Mouse (Mus musculus) left cerebral cortex, adult 2 months (tissue): Measurements from ENCODE around the gene Fcho1. TPM values are rescaled to one million over a fixed set of nuclear protein-coding genes. Genes with fewer than 3 reads are reported as not detected.

Experiments used
- DNase-seq, 2 experiments: peaks; one replicate each; pipeline ENCODE4 v3.0.0; 2021 to 2022; ENCODE audit warnings: low spot score in 2 of 2, mixed read lengths in 1 of 2; ENCODE audit errors: extremely low spot score in 1 of 2
- H3K27ac ChIP-seq: fragments of 200-600 bp; 2 replicates; pipeline ENCODE4 v1.8.1; 2022
- H3K4me3 ChIP-seq: fragments of 200-600 bp; 2 replicates; pipeline ENCODE4 v1.8.1; 2022
- CTCF ChIP-seq: fragments of 200-600 bp; IDR thresholded peaks from 2 replicates; pipeline ENCODE4 v1.8.1; 2022; ENCODE audit warnings: antibody characterized with exemption, mild to moderate bottlenecking, moderate library complexity
- intact Hi-C: fragments of 180-260 bp; cut with DNase I; formaldehyde crosslinking; loops from one replicate; pipeline ENCODE4 v1.15.1; 2025
- total RNA-seq, 2 experiments: library from RNA; stranded (reverse); gene quantifications; 2 replicates each; pipeline ENCODE4 v1.2.3; 2021

Gene Fcho1
- total RNA-seq, 2 experiments from 2014 or later: 184 TPM

GRCm38 (mm10) chr8:71670621-71671548 is 54.6 kb downstream of the Fcho1 start:
- no peak for TF ChIP-seq CTCF
- Histone ChIP-seq H3K4me3 (peak overlapping the region; percentile 67), H3K27ac (peak overlapping the region; percentile 96)
- intact Hi-C loops: loop anchor here (1.0 to 10.0 kb wide), 3 partner anchors 50 to 464 kb away; partner anchors contain the start of genes Fcho1 and Tpm4
- peak; percentile 71 to 78 for DNase-seq

DNA sequence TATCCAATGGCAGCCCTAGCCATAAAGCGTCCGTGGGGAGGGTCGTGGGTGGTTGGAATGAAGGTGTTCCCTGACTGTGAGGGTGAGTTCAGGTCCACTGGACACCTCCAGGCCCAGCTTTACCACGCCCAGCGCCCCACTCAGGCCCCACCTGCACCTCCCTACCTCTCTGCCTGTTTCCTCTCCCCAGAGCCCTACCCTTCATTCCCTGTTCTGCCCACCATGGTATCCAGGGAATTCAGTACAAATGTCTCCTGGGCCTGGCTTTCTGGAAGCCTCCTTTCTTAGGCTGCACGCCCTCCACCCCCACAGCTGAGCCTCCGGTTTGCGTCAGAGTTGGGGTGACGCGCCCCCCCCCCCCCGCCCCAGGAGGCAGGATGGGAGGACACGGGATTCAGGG is 55.3 kb downstream of the Fcho1 start:
- intact Hi-C loops: loop anchor here (2.0 to 10.0 kb wide), 2 partner anchors 51 to 465 kb away; partner anchors contain the start of gene Tpm4
- peak overlapping the region; percentile 96 for H3K27ac ChIP-seq
- no peak for TF ChIP-seq CTCF
- peak in 1 of 2 experiments; percentile 56 for DNase-seq
- H3K4me3 ChIP-seq: peak overlapping the region; percentile 67

DNA sequence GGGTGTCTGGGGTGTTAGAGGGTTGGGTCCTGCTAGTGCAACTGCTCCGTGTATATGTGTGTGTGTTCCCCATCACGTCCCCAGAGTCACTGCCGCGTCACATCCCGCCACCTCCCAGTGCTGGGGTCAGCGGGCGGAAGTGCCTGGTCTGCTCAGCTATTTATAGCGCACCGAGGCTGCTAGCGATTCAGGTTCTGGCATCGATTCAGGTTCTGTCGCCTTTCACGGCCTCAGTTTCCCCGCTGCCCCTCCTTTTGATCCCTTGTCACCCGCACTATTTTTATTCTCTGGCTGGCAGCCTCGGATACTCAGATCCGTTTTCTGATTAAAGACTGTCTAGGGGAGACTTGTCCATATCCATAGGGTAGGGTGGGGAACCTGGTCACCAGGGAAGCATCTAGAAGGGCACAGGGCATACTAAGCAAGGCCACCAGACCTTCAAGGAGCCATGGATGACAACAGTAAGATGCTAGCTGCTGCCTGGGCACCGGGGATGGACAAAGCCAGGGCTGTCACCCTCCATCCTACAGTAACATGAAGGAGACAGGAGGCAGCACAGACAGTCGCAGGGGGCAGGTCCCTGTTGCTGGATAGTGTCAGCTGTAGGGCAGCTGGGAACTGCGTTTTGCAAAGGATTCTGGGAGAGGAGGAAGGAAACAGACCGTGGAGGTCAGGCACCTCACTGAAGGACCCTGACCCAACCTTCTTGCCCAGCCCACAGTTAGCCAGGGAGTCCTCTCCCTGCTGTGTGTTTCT is 57.1 kb downstream of the Fcho1 start:
- intact Hi-C loops: no loop called here
- Histone ChIP-seq H3K4me3 (peak overlapping the region; percentile 36), H3K27ac (peak overlapping the region; percentile 78)
- TF ChIP-seq CTCF: no peak
- peak; percentile 46 for DNase-seq

- TF ChIP-seq CTCF: no peak
- H3K4me3 ChIP-seq: no peak overlapping the region
- no peak overlapping the region for H3K27ac ChIP-seq
- intact Hi-C loops: no loop called here
- no peak for DNase-seq
Measured at GRCm38 (mm10) chr8:71667256-71667655, 58.3 kb downstream of the Fcho1 start.

DNA sequence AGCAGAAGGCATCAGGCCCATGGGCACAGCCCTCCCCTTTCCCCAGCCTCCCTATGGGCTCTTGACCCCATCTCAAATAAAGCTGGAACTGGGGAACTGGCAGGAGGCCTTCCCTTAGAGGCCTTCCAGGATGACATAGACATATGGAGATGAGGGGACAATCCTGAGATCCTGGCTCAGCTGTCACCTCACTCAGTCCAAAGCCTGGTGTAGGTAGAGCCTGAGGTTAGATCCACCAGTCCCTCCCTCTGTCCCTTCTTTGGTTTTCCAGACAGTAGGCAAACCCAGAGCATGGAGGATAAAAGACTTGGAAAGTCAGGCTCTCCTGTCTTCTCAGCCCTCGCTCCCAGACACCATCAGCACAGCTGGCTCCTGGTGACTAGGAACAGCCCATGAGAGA is 58.7 kb downstream of the Fcho1 start:
- intact Hi-C loops: no loop called here
- TF ChIP-seq CTCF: no peak
- Histone ChIP-seq H3K4me3 (no peak overlapping the region), H3K27ac (no peak overlapping the region)
- DNase-seq: no peak

GRCm38 (mm10) chr8:71665331-71666130 is 60.0 kb downstream of the Fcho1 start:
- no peak for TF ChIP-seq CTCF
- no peak for DNase-seq
- H3K27ac ChIP-seq: no peak overlapping the region
- no peak overlapping the region for H3K4me3 ChIP-seq
- intact Hi-C loops: no loop called here

DNA sequence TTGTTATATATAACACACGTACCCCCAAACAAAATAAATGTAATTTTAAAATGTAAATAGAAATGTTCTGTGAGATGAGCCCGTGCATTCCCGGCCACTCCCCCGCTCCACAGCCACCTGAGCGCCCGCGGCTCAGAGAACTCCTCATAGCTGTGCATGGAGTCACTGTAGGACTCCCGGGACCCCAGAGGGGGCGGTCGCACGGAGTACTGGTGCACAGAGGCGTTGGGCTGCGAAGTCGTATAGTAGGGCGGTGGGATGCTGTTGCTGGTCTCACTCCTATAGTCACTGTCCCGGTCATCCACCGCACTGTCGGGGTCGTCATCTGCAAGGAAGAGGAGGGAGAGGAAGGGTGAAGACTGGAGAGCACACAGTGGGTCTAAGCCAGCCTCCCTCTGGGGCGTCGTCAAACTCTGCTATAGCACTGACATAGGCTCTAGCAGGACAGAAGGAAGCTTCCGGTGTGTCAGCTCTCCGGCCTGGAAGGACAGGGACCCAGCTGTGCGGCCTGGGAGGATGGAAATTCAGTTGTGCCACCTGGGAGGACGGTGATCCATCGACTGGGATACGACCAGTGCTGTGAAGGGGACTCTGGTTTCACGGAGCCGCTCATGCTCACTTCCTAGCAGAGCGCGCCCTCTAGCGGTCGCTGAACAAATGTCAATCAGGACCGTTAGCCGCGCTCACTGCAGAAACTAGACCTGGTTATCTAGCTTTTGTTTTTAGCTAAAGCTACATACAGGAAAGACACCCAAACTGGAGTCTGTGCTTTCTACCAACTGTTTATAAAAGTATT is 65.0 kb downstream of the Fcho1 start:
- DNase-seq: peak; percentile 84 to 87
- peak; percentile 97 for TF ChIP-seq CTCF
- Histone ChIP-seq H3K4me3 (no peak overlapping the region), H3K27ac (no peak overlapping the region)
- intact Hi-C loops: loop anchor here (1.0 kb wide), 1 partner anchor 99 kb away; no protein-coding TSS in a partner anchor

DNA sequence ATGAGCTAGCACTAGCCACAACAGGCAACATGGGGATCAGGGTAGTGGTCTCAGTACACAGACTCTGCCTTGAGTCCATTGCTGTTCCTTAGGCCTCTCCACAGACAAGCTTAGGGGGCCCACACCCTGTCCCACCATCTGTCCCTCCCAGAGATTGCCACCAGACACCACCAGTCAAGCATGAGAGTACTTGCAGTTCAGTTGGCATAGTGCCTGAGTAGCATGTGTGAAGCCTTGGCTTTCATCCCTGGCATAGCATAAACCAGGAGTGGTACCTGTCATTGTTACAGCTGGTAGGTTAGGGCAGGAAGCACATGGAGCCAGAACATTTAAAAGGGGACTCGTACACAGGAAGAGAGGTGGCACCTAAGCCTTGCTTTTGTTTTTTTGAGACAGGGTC is 65.8 kb downstream of the Fcho1 start:
- intact Hi-C loops: loop anchor here (1.0 kb wide), 1 partner anchor 98 kb away; no protein-coding TSS in a partner anchor
- no peak for TF ChIP-seq CTCF
- DNase-seq: no peak
- Histone ChIP-seq H3K27ac (no peak overlapping the region), H3K4me3 (no peak overlapping the region)

- no peak for DNase-seq
- intact Hi-C loops: no loop called here
- H3K4me3 ChIP-seq: no peak overlapping the region
- no peak for TF ChIP-seq CTCF
- H3K27ac ChIP-seq: no peak overlapping the region
Measured at GRCm38 (mm10) chr8:71658515-71659049, 66.9 kb downstream of the Fcho1 start.

Other genes with a start within 250 kb of the Fcho1 start
- gene Ano8, start 239.8 kb downstream of the Fcho1 start, total RNA-seq: 10 to 100 TPM; 62.5 to 64.0 TPM
- gene Gtpbp3, start 237.6 kb downstream of the Fcho1 start, total RNA-seq: 10 to 100 TPM; 33.0 to 37.4 TPM
- gene Plvap, start 214.0 kb downstream of the Fcho1 start, total RNA-seq: 1 to 10 TPM; 8.5 to 9.1 TPM
- gene Ccdc194, start 200.0 kb downstream of the Fcho1 start, total RNA-seq: not detected
- gene Bst2, start 188.3 kb downstream of the Fcho1 start, total RNA-seq: 1 to 10 TPM; 3.5 to 4.0 TPM
- gene Mvb12a, start 182.8 kb downstream of the Fcho1 start, total RNA-seq: 10 to 100 TPM; 37.2 to 37.6 TPM
- gene Tmem221, start 166.8 kb downstream of the Fcho1 start, total RNA-seq: not detected
- under 1 TPM in 1 of 2 experiments, not detected in 1; 0.11 TPM for gene Nxnl1, start 159.1 kb downstream of the Fcho1 start, total RNA-seq
- gene Slc27a1, start 156.8 kb downstream of the Fcho1 start, total RNA-seq: 100 to 1,000 TPM; 108 to 109 TPM
- 10 to 100 TPM; 29.1 to 33.0 TPM for gene Pgls, start 133.5 kb downstream of the Fcho1 start, total RNA-seq
- 1 to 10 TPM; 3.1 to 4.0 TPM for gene Fam129c, start 128.1 kb downstream of the Fcho1 start, total RNA-seq
- gene Colgalt1, start 114.7 kb downstream of the Fcho1 start, total RNA-seq: 10 to 100 TPM; 47.2 to 50.9 TPM
- 100 to 1,000 TPM; 313 to 351 TPM for gene Unc13a, start 54.0 kb downstream of the Fcho1 start, total RNA-seq
- gene Jak3, start 49.4 kb downstream of the Fcho1 start, total RNA-seq: 1 to 10 TPM; 5.5 to 5.8 TPM
- gene Insl3, start 36.5 kb downstream of the Fcho1 start, total RNA-seq: 1 to 10 TPM; 1.2 to 4.7 TPM
- gene B3gnt3, start 23.9 kb downstream of the Fcho1 start, total RNA-seq: under 1 TPM; 0.68 to 0.79 TPM
- 10 to 100 TPM; 10.5 to 10.6 TPM for gene Zfp709, start 156.3 kb upstream of the Fcho1 start, total RNA-seq
- 10 to 100 TPM; 11.1 to 12.1 TPM for gene Zfp882, start 182.9 kb upstream of the Fcho1 start, total RNA-seq
- gene Zfp617, start 182.9 kb upstream of the Fcho1 start, total RNA-seq: 10 to 100 TPM; 25.3 to 28.4 TPM
- 10 to 100 TPM; 15.0 to 15.3 TPM for gene Zfp961, start 225.3 kb upstream of the Fcho1 start, total RNA-seq